Mouse (Mus musculus) kidney, postnatal 10 days (tissue): ENCODE measurements at regions not wholly inside any gene's neighbourhood (a gene's known extent, or its start where the extent isn't known, plus 50 kb on each side); places are given as distances from the start of the nearest gene placed in this dataset.

Experiments
- DNase-seq: peaks from one replicate; pipeline ENCODE4 v3.0.0; 2021; ENCODE audit warnings: mixed read lengths

DNA sequence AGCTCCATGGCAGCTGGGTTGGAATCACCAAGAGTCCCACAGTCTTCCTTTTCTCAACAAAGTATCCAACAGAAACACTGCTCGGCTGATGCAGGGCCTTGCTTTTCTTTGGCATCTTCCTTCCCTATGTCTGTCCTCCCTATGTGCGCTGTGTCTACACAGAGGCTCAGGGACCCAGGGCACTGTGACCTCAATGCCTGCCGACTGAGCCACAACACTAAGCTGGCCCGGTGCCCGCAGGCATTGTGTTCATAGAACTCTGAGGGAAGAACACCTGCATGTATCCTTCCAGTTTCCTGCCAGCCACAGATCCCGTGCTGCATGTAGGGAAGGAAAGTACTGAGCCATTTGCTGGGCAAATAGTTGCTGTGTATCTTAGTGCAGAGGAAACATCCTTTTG, 109.2 kb downstream of the Ets2 start:
- DNase-seq, result peak; percentile 84

DNA sequence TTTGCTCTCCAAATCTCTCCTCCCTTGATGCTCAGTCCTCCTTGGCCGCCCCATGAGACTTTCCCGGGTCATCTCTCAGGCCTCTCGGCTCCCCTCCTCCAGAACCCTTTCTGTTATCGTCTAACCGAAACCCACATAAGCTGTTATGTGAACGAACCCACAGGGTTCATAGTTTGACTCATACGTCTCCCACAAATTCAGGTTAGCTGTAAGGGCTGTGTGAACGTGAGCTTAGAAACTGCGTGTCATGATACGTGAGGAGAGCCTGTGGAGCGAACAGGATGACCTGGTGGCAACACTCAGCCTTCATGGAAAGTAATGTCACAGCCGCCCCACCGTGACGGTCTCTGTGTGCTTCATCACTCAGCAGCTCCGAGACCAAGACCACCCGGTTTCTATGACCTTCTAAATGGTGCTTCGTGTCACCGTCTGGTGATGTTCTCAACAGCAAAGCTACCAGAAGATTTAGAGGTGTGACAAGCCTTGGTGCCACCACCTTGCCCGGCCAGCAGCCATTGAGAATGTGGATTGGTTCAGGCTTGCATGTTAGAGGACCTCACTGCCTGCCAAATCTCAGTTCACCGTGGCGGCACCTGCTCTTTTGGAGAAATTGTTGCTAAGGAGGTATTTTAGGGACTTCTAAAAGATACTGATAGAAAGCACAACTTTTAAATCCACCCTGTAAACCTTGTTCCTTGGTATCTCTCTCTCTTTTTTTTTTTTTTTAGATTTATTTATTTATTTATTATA, 107.4 kb downstream of the Ets2 start:
- no peak for DNase-seq

DNA sequence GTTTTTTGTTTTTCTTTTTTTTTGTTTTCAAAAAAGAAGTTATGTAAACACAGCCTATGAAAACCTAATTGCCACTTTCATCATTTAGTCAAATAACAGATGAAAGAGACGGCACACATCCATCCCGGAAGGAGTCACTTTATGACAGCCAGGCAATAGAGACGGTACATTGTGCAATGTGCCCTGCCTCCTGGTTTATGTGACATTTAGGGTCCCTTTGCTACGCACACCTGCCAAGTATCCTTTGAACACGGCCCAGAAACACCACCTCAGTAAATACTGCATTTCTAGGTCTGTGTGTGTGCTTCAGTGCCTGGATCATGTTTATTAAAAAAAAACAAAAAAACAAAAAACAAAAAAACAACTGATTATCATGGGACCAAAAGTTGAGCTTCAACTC, 104.6 kb downstream of the Ets2 start:
- no peak for DNase-seq

DNA sequence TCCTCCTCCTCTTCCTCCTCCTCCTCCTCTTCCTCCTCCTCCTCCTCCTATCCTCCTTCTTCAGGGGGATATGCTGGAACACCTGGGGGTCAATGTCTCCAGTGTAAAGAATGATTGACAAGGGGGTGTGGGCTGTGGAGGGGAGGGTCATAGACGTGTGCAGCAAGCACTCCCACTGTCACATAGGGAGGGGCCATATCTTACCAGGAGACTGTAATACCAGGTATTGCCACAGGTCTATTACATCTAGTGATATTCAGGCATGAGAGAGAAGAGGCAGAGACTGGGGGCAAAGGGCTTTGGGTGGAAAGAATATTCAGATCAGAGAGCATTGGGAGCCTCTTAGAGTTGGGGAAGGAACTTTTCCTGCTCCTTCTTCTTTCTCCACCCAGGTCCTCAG, 102.3 kb downstream of the Ets2 start:
- no peak for DNase-seq

DNA sequence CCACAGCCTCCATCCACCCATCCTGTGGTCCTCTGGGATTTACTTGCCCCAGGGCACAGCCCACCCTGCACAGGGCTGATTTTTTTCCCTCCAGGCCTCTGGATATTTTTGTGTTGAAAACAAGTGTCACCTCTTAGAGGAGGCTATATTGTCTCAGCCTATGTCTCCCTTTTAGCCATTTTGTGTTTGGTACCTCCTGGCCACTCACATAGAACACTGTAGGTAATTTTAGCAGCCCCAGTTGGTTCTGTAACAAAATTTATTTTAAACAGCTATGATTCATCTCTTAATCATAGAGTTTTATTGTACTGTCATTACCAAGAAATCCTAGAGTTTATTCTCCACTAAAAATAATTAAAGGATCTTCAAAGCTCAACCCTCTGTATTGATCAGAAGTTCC, 100.8 kb downstream of the Ets2 start:
- no peak for DNase-seq

DNA sequence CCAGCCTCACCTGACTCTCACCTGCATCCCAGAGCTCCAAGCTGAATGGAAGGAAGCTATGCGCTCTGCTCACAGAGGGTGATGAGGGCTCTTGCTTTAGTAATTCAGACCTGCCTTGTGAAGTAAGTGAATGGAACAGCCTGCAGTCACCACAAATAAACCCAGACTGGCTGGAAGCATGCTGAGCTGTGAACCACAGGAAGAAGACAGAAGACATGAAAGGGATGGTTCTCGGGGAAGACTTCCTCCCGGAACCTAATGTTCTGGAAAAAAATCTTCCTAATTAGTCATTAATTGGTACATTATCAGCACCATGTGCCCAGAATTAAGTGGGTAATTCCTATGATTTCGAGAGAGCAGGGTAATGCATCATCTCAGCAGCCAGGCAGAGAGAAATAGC, 100.3 kb downstream of the Ets2 start:
- DNase-seq, result no peak

DNA sequence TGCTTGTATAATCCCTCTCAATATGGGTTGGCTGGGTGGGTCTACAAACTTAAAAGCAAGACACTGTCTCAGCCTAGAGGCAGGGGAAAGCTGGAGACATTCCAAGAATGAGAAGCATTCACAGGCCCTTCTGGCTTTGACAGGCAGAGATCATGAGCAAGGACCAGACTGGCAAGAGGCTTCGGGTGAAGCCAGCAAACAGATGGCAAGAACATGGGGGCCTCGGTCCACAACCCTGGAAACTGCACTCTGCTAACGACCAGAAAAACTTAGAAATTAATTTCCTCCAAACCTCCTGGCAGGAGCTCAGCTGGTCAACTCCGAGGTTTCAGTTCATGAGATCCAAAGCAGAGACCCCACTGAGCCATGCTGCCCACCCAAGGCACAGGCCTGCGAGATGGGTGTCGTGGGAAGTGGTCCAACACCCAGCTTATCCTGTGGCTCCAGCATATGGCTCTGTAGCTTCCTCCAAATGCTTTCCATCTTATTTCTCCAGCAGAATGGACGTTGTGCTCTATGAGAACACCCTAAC, 99.1 kb downstream of the Ets2 start:
- no peak for DNase-seq

DNA sequence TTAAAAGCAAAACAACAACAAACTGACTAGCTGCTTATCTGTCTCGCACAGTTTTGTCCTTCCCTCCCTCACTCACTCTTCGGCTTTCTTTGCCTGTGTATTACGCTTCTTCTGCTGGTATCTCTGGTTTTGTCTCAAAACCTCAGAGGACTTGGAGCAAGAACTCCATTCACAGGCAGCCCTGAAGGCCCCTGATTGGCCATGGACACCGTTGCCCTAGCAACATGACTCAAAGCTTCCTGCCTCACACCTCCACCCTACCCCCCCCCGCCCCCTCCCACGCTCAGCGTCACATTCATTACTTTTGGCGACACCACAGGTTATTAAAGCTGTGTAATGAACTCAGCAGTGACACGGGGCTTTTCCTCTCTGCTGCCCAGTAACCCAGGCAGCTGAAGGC, 96.7 kb downstream of the Ets2 start:
- DNase-seq, result no peak

DNA sequence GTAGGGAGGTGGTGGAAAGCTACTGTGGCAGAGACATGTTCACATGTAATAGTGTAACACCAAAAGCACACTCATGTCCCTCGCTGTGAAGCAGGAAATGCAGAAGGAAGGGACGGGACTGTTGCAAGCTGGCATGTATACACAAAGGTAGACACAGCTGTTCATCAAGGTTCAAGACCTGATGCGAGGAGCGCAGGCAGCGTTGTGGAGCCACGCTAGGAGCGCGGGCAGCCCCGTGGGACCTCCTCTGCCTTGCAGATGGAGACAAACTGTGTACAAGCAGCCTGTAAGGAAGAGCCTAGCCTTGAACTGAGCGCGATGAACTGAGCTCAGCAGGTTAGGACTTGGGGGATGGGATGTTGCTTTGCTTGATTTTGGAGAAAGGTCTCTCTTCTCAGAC, 96.2 kb downstream of the Ets2 start:
- no peak for DNase-seq

DNA sequence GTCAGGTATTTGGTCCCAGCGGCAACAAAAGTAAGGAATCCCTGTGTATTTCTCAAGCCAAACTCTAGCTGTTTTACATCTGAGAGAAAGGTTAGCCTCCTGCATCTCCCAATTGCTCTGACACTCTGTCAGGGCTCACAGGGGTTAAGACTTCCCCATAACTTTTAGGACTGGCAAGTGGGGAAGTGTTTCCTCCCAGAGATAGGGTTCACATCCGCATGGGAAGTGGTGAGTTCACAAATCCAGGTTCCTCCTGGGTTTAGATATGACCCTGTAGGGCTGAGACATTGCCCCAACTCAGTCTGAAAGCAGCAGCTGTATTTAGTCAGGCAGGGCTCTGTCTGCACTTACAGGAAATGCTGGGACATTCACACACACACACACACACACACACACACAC, 95.3 kb downstream of the Ets2 start:
- DNase-seq, result no peak

DNA sequence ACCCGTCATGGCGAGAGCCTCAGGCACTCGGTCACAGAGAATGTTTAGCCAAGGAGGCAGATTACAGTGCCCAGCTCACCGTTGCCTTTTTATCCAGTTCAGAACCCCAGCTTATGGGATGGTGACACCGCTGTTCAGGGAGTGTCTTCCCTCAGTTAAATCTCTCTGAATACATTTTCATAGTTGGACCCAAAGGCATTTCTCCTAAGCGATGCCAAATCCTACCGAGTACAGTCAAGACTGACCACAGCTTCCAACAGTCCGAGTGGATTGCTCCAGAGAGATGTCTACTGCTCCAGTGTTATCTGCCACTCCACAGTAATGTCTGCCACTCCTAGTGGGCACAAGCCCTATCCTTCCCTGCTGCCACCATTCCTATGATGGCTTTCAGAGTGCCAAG, 93.0 kb downstream of the Ets2 start:
- no peak for DNase-seq

DNA sequence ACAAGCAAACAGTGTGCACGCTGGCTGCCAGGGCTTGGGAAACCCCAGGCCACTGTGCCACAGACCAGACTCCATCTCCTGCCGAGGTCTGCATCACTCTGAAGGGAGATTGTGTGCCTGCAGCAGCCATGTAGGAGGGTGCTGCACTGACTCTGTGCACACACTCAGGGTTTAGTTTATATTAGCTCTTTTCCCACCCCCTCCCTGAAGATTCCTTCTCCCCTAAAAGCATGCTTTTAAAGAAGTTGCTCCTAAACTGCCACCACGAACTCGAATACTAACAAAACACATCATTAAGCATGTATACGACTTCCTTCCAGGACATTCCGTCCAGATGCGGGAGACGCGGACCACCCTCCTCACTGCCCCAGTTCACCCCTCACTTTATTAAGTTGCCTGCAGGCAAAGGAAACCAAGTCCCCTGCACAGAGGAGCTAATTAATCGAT, 92.4 kb downstream of the Ets2 start:
- no peak for DNase-seq

DNA sequence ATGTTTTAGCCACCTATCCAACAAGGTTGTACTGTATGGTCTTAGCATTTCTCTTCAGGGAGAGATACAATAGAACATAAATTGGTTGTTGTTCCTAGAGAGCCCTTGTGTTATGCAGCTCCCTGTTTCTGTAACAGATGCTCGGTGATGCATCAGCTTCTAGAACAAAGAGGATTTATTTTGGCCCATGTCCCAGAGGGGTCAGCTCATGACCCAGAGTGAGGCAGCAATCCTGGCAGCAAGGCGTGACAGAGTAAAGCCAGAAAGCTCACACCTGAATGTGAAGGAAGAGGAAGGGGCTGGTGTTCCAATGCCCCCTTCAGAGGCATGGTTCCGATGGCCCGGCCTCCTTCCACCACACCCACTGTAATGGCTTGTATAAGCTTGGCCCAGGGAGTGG, 88.8 kb downstream of the Ets2 start:
- DNase-seq, result peak; percentile 72

DNA sequence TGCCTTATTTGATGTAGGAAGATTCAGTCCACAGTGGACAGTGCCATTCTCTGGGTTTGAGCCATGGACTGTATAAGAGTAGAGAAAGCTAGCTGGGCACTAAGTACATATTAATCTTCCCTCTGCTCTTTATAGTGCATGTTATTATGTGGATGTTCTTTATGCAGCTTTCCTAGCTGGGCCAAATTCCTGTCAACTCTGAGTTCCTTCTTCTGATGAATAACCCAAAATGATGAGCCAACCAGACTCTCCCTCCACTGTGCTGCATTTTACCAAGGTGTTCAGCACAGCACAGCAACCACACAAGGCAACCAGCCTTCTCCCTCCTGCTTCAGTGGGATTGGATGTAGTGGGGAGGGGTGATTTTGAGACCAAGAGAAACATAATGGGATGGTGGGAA, 87.7 kb downstream of the Ets2 start:
- no peak for DNase-seq

DNA sequence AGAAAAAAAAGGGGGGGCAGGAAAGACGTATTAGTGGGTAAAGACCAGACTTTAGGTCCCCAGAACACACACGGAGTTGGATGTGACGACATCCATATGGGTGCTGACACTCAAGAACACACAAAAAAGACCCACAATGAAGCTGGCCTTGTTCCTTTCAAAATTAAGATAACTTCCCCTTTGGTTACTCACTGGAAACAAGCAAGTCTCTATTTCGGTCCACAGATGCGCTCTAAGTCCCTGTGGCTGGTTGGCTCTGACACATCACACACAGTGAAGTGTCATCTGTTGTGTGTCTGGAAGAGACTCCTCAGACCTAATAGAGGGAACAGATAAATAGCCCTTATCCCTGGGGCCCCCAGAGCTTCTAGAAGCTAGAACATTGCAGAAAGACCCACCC, 79.8 kb downstream of the Ets2 start:
- no peak for DNase-seq

DNA sequence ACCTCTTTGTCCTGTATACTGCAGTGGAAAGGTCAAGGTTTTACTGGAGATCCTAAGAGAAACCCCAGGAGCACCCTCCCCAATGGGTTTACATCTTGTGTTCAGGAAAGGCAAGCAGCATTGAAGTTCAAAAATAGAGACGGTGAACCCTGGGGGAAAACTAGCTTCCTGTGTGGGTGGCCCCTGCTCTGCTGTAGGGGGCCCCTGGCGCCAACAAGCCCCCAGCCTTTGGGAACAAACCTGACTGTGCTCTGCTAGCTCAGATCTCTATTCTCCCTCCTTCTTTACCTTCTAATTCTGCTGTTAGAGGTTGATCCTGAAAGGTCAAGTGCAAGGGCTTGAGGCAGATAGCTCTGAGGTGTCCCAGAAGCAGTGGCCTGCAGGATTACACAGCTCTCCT, 78.6 kb downstream of the Ets2 start:
- no peak for DNase-seq

DNA sequence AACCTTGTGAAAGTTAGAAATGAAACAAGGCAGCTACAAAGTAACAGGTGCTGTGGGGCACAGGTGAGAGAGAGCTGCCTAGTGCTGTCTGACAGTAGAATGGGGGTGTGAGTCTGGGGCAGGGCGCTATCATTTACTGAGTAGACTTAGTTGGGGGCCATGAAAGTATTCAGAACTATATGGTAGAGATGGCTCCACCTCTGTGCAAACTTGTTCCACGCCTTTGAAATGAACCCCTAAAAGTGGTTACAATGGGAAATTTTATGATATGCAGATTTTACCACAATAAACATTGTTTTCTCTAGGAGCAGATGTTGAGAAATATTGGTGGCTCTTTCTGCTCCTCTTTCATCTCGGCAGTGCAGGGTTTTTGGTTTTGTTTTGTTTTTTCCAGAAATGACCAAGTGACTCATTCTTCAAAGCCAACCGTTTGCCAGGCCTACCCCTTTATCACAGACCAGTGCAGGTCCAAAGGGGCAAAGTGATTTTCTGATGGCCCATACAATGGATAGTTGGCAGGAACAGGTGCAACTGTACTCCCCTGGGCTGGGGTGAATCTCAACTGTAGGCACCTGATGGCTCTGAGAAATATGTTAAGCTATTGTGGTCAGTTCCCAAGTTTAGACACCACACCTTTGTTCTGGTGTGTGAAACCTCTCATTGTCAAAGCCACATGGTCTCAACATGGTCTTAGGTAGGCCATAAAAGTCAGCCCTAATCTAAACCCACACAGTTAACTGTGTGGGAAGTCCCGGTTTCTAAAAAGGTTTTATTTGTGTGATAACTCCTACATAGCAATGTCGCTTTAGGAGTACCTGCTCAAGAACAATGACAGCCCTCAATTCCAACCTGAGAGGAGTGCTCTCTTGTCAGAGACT, 77.2 kb downstream of the Ets2 start:
- no peak for DNase-seq

DNA sequence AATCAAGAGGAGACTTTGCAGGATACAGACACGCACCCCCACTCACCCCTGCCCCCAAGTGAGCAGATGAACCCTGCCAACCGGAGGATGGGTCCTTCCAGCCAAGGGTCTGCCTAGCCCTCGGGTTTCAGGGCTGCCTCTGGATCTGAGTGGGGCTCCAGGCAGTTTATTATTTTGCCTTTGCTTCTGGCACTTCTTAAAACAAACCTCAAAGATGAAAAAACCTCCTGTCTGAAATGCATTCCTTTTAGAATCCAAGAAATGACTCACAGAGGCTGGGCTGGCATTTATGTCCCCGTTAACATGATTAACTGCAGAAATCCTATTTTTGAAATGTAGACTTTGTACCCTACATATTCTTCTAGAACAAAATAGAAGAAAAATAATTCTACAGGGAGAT, 76.3 kb downstream of the Ets2 start:
- DNase-seq, result no peak

DNA sequence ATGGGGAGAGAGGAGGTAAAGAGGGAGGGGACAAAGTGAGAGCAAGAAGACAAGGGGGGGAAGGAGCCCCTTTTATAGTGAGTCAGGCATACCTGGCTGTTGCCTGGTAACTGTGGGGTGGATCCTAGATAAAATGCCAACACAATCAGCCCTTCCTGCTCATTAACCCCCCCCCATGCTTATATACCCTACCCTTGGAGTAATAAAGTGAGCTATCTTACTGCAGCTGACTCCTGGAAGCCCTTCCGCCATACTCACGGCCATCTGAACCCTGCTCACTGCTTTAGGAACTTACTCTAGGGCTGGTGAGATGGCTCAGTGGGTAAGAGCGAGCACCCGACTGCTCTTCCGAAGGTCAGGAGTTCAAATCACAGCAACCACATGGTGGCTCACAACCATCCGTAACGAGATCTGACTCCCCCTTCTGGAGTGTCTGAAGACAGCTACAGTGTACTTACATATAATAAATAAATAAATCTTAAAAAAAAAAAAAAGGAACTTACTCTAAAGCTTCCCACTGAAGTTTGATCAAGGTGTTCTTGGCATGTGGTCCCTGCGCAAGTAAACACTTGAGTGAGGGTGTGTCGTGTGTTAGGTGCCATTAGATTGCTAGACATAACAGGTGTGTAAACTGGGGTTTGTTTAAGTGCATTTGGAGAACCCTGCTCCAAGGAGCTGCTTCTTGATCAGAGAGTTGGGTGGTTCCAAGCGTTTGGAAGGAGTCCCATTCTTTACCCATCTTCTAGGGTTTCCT, 74.9 kb downstream of the Ets2 start:
- DNase-seq, result no peak

DNA sequence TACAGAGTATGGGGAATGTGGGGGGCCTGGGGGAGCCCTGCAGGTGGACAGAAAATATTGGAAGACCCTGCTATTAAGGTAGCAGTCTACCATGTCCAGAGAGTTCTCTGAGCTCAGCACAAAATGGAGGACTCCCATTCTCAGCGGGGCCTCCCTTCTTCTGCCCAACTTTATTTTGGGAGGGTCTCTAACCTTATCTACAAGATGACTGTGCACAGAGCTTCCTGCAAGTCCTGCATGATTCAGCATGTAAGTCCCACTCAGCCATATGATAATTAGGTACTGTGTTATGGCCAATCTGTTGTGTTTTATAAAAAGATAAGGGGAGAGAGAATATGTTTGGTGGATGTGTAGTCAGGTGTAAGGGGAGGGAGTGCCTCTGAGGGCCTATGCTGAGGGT, 74.1 kb downstream of the Ets2 start:
- no peak for DNase-seq

DNA sequence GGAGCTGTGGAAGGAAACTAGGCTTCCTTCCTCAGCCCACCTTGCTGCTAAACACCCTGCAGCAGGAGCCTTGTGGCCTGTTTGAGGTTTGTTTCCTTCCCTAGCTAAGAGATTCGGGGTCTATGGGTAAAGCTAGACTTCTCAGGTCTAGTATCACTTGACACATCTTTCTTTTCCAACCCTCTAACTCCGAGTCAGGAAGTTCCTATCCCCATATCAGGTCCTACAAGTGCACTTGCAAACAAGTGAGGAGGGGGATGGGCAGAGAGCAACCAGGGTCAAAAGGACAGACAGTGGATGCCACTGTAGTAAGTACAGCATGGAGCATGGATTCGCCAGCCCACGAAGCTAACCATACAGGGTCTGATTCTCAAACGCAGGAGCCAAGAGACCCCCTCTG, 73.5 kb downstream of the Ets2 start:
- DNase-seq, result no peak

DNA sequence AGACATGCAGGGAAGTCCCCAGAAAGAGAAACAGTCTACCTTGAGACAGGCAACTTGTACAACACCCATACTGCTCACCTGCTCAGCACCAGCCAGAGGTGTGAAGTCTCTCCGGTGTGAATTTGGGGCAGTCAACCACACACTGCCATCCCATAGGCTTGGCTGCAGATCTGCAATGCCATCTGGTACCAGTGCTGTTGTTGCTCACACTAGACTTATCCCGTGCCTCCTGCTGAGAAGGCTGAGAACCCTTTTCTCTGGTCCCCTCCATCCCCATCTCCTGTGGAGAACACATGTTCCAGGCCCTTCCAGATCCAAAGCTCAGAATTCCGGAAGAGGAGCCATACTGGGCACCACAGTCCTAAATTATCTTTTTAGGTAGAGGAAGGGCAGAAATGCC, 71.3 kb downstream of the Ets2 start:
- DNase-seq, result no peak
